Mouse (Mus musculus): ENCODE data around the gene Akr1cl. TPM values are rescaled to one million over a fixed set of nuclear protein-coding genes. Genes with fewer than 3 reads are reported as not detected.

The Akr1cl gene
- 0.23 TPM in 1 of 2 replicates, not detected in the other for polyA plus RNA-seq (2014; fragmentation: Nextera tagmentation; extraction: Ambion mirVana)

DNA sequence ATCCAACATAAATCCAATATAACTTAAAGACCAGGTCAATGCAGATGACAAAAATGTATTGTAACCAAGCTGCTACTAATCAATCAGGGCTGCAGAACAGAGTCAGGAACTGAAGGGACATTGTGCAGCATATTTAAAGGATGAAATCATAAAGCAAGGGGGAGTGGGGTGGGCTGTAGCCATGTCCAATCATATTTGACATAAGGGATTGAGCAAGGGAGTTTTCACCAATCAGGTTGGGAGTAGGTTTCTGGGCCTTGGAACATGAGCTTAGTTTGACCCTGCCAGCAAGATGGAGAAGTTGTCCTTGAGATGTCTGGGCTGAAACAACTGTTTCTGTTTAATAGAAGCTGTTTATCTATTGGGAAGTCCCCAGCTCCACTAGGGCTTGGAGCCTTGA lies at the start of gene Akr1cl:
TSS of gene Akr1cl (minus strand) at position 119 of the 400 bp plus-strand sequence.
- H3K4me2 ChIP-seq, result no peak within 1 kb of the TSS
- DNase-seq (ENCODE audit: low spot score) (no peak), ATAC-seq (replicated peaks; ENCODE audit: low FRiP score) (no peak)
- H3K36me3 ChIP-seq (ENCODE audit: control insufficient read depth, insufficient read depth, low read length), result no peaks in the 10 kb centered on the region
- H3K27ac ChIP-seq (ENCODE audit: low read depth, low read length), result no peak within 1 kb of the TSS
- no peak within 1 kb of the TSS for H3K9ac ChIP-seq (ENCODE audit: low read depth, low read length)
- H3K9me3 ChIP-seq (ENCODE audit: control insufficient read depth, low read length), result no peaks in the 10 kb centered on the region
- no peaks in the 10 kb centered on the region for H3K4me1 ChIP-seq (replicated peaks; ENCODE audit: control insufficient read depth, insufficient read depth, low read length)
- H3K27me3 ChIP-seq (replicated peaks; ENCODE audit: control insufficient read depth, insufficient read depth, low read length), result no peaks in the 10 kb centered on the region
- no peak within 1 kb of the TSS for H3K4me3 ChIP-seq (ENCODE audit: low read depth, low read length)

DNA sequence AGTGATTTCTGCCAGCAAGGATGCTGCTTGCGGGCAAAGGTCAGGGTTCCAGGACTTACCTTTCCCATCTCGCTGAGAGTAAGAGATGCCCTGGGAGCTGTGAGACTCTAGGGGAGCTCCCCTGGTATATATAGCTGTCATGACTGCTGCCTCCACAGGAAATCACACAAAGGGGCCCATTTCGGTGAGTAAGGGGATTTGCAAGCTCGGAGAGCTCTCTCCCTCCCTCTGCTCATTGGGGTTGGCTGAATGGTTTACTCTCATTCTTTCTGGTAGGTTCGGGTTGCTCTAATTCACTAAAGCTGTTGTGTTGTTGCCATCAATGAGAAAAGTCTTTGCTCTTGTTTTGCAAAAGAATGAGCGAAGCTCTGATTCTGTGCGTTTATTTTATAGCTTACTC lies 49.6 kb upstream of the Akr1cl start, which contains the start of gene Crygb:
TSS of gene Crygb (minus strand) at position 101 of the 400 bp plus-strand sequence.
- Histone ChIP-seq H3K9me3 (ENCODE audit: control insufficient read depth, low read length) (no peaks in the 10 kb centered on the region), H3K27me3 (replicated peaks; ENCODE audit: control insufficient read depth, insufficient read depth, low read length) (no peaks in the 10 kb centered on the region), H3K36me3 (ENCODE audit: control insufficient read depth, insufficient read depth, low read length) (no peaks in the 10 kb centered on the region), H3K9ac (ENCODE audit: low read depth, low read length) (no peak within 1 kb of the TSS), H3K4me1 (replicated peaks; ENCODE audit: control insufficient read depth, insufficient read depth, low read length) (no peaks in the 10 kb centered on the region), H3K4me2 (no peak within 1 kb of the TSS), H3K27ac (ENCODE audit: low read depth, low read length) (no peak within 1 kb of the TSS), H3K4me3 (ENCODE audit: low read depth, low read length) (no peak within 1 kb of the TSS)
- 41% methylated on average over 7 of the region's 7 CpGs for WGBS
- no peak for DNase-seq (ENCODE audit: low spot score)
- ATAC-seq (replicated peaks; ENCODE audit: low FRiP score), result no peak

GRCm38 (mm10) chr1:65075607-65076006 lies 43.0 kb upstream of the Akr1cl start:
- no peaks in the 10 kb centered on the region for H3K9me3 ChIP-seq (ENCODE audit: control insufficient read depth, low read length)
- no peak overlapping the region for H3K9ac ChIP-seq (ENCODE audit: low read depth, low read length)
- DNase-seq (ENCODE audit: low spot score), result no peak
- H3K36me3 ChIP-seq (ENCODE audit: control insufficient read depth, insufficient read depth, low read length), result no peaks in the 10 kb centered on the region
- H3K4me3 ChIP-seq (ENCODE audit: low read depth, low read length), result no peak overlapping the region
- H3K27ac ChIP-seq (ENCODE audit: low read depth, low read length), result no peak overlapping the region
- no peak overlapping the region for H3K4me2 ChIP-seq
- WGBS, result 25% methylated on average over 5 of the region's 5 CpGs
- ATAC-seq (replicated peaks; ENCODE audit: low FRiP score), result no peak
- no peaks in the 10 kb centered on the region for H3K27me3 ChIP-seq (replicated peaks; ENCODE audit: control insufficient read depth, insufficient read depth, low read length)
- no peaks in the 10 kb centered on the region for H3K4me1 ChIP-seq (replicated peaks; ENCODE audit: control insufficient read depth, insufficient read depth, low read length)

DNA sequence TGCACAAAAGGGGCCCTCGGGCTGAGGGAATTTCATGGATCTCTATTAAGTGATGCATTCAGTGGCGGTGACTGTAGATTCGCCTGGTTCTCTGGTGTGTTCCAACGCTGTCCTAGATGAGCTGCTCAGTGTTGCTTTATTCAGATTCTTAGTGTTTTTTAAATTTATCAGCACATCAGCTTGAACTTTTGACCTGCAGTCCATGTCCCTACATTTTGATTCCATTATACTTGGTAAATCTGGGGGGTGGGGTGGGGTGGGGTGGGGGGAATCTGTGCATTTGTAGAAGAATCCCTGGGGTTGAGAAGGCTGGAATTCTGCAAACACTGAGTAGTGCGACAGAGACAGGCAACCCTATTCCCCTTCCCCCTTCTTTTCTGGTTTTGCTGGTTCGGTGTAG lies 41.0 kb upstream of the Akr1cl start, which contains the start of gene Crygc:
TSS of gene Crygc (minus strand) at position 101 of the 400 bp plus-strand sequence.
- H3K27me3 ChIP-seq (replicated peaks; ENCODE audit: control insufficient read depth, insufficient read depth, low read length), result no peaks in the 10 kb centered on the region
- no peak within 1 kb of the TSS for H3K9ac ChIP-seq (ENCODE audit: low read depth, low read length)
- H3K27ac ChIP-seq (ENCODE audit: low read depth, low read length), result no peak within 1 kb of the TSS
- H3K4me1 ChIP-seq (replicated peaks; ENCODE audit: control insufficient read depth, insufficient read depth, low read length), result no peaks in the 10 kb centered on the region
- H3K9me3 ChIP-seq (ENCODE audit: control insufficient read depth, low read length), result no peaks in the 10 kb centered on the region
- no peak within 1 kb of the TSS for H3K4me2 ChIP-seq
- H3K4me3 ChIP-seq (ENCODE audit: low read depth, low read length), result no peak within 1 kb of the TSS
- no peaks in the 10 kb centered on the region for H3K36me3 ChIP-seq (ENCODE audit: control insufficient read depth, insufficient read depth, low read length)
- no peak for DNase-seq (ENCODE audit: low spot score)
- no peak for ATAC-seq (replicated peaks; ENCODE audit: low FRiP score)
- WGBS, result 66% methylated on average over 6 of the region's 6 CpGs

GRCm38 (mm10) chr1:65067842-65068241 lies 35.3 kb upstream of the Akr1cl start:
- Histone ChIP-seq H3K27me3 (replicated peaks; ENCODE audit: control insufficient read depth, insufficient read depth, low read length) (no peaks in the 10 kb centered on the region), H3K9me3 (ENCODE audit: control insufficient read depth, low read length) (no peaks in the 10 kb centered on the region), H3K4me2 (no peak overlapping the region), H3K4me1 (replicated peaks; ENCODE audit: control insufficient read depth, insufficient read depth, low read length) (no peaks in the 10 kb centered on the region), H3K27ac (ENCODE audit: low read depth, low read length) (no peak overlapping the region), H3K4me3 (ENCODE audit: low read depth, low read length) (no peak overlapping the region), H3K9ac (ENCODE audit: low read depth, low read length) (no peak overlapping the region), H3K36me3 (ENCODE audit: control insufficient read depth, insufficient read depth, low read length) (no peaks in the 10 kb centered on the region)
- DNase-seq (ENCODE audit: low spot score), result no peak
- ATAC-seq (replicated peaks; ENCODE audit: low FRiP score), result no peak

- no peaks in the 10 kb centered on the region for H3K27me3 ChIP-seq (replicated peaks; ENCODE audit: control insufficient read depth, insufficient read depth, low read length)
- no peak overlapping the region for H3K4me2 ChIP-seq
- WGBS, result 89% methylated on average over 15 of the region's 15 CpGs
- DNase-seq (ENCODE audit: low spot score) (no peak), ATAC-seq (replicated peaks; ENCODE audit: low FRiP score) (no peak)
- no peak overlapping the region for H3K27ac ChIP-seq (ENCODE audit: low read depth, low read length)
- H3K4me3 ChIP-seq (ENCODE audit: low read depth, low read length), result no peak overlapping the region
- H3K9ac ChIP-seq (ENCODE audit: low read depth, low read length), result no peak overlapping the region
- no peaks in the 10 kb centered on the region for H3K36me3 ChIP-seq (ENCODE audit: control insufficient read depth, insufficient read depth, low read length)
- H3K4me1 ChIP-seq (replicated peaks; ENCODE audit: control insufficient read depth, insufficient read depth, low read length), result no peaks in the 10 kb centered on the region
- H3K9me3 ChIP-seq (ENCODE audit: control insufficient read depth, low read length), result no peaks in the 10 kb centered on the region
Measured at GRCm38 (mm10) chr1:65064201-65064600, 31.6 kb upstream of the Akr1cl start.

GRCm38 (mm10) chr1:65063352-65063751 lies 30.8 kb upstream of the Akr1cl start, which contains the start of gene Crygd:
Gene Crygd, minus strand, starts transcription at chr1:65063452.
- Histone ChIP-seq H3K36me3 (ENCODE audit: control insufficient read depth, insufficient read depth, low read length) (no peaks in the 10 kb centered on the region), H3K27ac (ENCODE audit: low read depth, low read length) (no peak within 1 kb of the TSS), H3K9ac (ENCODE audit: low read depth, low read length) (no peak within 1 kb of the TSS), H3K9me3 (ENCODE audit: control insufficient read depth, low read length) (no peaks in the 10 kb centered on the region), H3K4me1 (replicated peaks; ENCODE audit: control insufficient read depth, insufficient read depth, low read length) (no peaks in the 10 kb centered on the region), H3K4me2 (no peak within 1 kb of the TSS), H3K27me3 (replicated peaks; ENCODE audit: control insufficient read depth, insufficient read depth, low read length) (no peaks in the 10 kb centered on the region), H3K4me3 (ENCODE audit: low read depth, low read length) (no peak within 1 kb of the TSS)
- 87% methylated on average over 8 of the region's 8 CpGs for WGBS
- DNase-seq (ENCODE audit: low spot score) (no peak), ATAC-seq (replicated peaks; ENCODE audit: low FRiP score) (no peak)

DNA sequence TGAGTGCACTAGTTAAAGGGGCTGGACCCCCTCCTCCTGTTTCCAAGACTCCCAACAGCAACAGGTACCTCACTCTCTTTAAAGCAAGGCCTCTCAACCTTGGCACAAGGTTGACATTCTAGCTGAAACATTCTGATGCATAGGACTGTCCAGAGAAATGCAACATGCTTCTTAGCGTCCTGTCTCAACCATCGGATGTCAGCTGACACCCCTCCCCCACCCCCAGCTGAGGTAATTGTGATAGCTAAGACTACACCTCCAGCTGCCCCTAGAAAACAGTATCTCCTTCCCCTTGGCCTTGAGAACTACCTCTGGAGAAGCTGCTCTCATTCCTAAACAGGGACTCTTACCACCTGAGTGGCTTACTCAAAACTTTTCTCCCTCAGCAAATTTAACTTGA lies 19.6 kb upstream of the Akr1cl start:
- no peak for DNase-seq (ENCODE audit: low spot score)
- H3K4me2 ChIP-seq, result no peak overlapping the region
- H3K27me3 ChIP-seq (replicated peaks; ENCODE audit: control insufficient read depth, insufficient read depth, low read length), result no peaks in the 10 kb centered on the region
- H3K4me3 ChIP-seq (ENCODE audit: low read depth, low read length), result no peak overlapping the region
- H3K36me3 ChIP-seq (ENCODE audit: control insufficient read depth, insufficient read depth, low read length), result no peaks in the 10 kb centered on the region
- H3K9ac ChIP-seq (ENCODE audit: low read depth, low read length), result no peak overlapping the region
- WGBS, result 30% methylated on average over 2 of the region's 2 CpGs
- ATAC-seq (replicated peaks; ENCODE audit: low FRiP score), result no peak
- H3K4me1 ChIP-seq (replicated peaks; ENCODE audit: control insufficient read depth, insufficient read depth, low read length), result no peaks in the 10 kb centered on the region
- H3K9me3 ChIP-seq (ENCODE audit: control insufficient read depth, low read length), result no peaks in the 10 kb centered on the region
- H3K27ac ChIP-seq (ENCODE audit: low read depth, low read length), result no peak overlapping the region

- 71% methylated on average over 7 of the region's 7 CpGs for WGBS
- Histone ChIP-seq H3K9ac (ENCODE audit: low read depth, low read length) (no peak overlapping the region), H3K4me3 (ENCODE audit: low read depth, low read length) (no peak overlapping the region), H3K27ac (ENCODE audit: low read depth, low read length) (no peak overlapping the region), H3K4me1 (replicated peaks; ENCODE audit: control insufficient read depth, insufficient read depth, low read length) (no peaks in the 10 kb centered on the region), H3K36me3 (ENCODE audit: control insufficient read depth, insufficient read depth, low read length) (no peaks in the 10 kb centered on the region), H3K4me2 (no peak overlapping the region), H3K9me3 (ENCODE audit: control insufficient read depth, low read length) (no peaks in the 10 kb centered on the region), H3K27me3 (replicated peaks; ENCODE audit: control insufficient read depth, insufficient read depth, low read length) (no peaks in the 10 kb centered on the region)
- DNase-seq (ENCODE audit: low spot score), result no peak
- no peak for ATAC-seq (replicated peaks; ENCODE audit: low FRiP score)
Measured at GRCm38 (mm10) chr1:65051696-65052095, 19.1 kb upstream of the Akr1cl start.
